Mouse (Mus musculus): Measurements from ENCODE around the gene a. TPM values are rescaled to one million over a fixed set of nuclear protein-coding genes. Genes with fewer than 3 reads are reported as not detected.

a gene
- 0.99 and 1.3 TPM in 2 replicates for polyA plus RNA-seq (2014; fragmentation: Nextera tagmentation; extraction: Ambion mirVana)

DNA sequence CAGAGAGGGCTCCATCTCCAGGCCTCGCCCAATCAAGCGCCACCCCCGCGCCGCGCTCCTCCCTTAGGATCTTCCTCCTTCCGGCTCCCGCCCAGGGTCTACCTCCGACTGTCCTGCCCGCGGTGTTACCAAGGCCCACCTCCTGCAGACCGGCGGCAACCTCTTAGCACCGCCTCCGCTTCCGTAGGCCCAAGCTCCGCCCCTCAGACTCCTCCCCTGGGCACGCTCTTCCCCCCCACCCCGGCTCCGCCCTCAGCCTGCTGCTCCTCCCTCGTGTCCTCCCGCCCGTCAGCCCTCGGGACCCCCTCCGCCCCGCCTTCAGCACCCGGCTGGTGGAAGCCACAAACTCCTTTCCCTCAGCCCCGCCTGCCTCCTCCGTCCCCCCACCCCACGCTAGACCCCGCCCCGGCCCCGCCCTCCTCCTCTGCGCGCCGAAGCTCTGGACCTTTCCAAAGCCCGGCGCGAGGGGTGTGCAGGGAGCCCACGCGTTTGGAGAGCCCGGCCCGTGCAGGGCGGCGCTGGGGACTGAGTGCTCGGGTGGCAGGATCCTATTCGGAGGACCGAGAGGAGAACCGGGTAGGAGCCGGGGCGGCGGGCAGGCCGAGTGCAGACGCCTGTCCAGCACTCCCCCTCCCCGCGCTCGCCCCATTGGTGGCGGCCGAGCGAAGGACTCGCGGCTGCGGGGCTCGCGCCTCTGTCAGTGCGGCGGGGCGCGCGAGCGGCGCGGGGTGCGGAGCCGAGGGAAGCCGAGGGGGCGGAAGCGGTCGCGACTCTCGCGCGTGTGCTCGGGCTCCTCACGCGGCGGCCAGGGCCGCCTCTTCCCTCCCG, at the start of gene a, which contains the start of gene Raly:
TSS of gene a (plus strand) at position 747 of the 828 bp plus-strand sequence.
TSS of gene Raly (plus strand) at position 441 of the 828 bp plus-strand sequence.
- WGBS, result under 1% methylated on average over 49 of the region's 89 CpGs
- peak; percentile 99 for DNase-seq (ENCODE audit: low spot score)
- Histone ChIP-seq H3K27me3 (ENCODE audit: control insufficient read depth, insufficient read depth, low read length) (no peaks in the 10 kb centered on the region), H3K27ac (ENCODE audit: low read depth, low read length) (peak within 1 kb of the TSS; percentile 91), H3K4me3 (ENCODE audit: low read depth, low read length) (peak within 1 kb of the TSS; percentile 79), H3K9ac (ENCODE audit: low read depth, low read length) (peak within 1 kb of the TSS; percentile 90), H3K9me3 (ENCODE audit: control insufficient read depth, low read length) (no peaks in the 10 kb centered on the region), H3K4me1 (replicated peaks; ENCODE audit: control insufficient read depth, insufficient read depth, low read length) (peaks cover 6% of the 10 kb centered on the region), H3K36me3 (ENCODE audit: control insufficient read depth, insufficient read depth, low read length) (no peaks in the 10 kb centered on the region), H3K4me2 (replicated peaks; ENCODE audit: low read depth, low read length) (peak within 1 kb of the TSS; percentile 74)
- peak; percentile 97 for ATAC-seq (ENCODE audit: low FRiP score)

DNA sequence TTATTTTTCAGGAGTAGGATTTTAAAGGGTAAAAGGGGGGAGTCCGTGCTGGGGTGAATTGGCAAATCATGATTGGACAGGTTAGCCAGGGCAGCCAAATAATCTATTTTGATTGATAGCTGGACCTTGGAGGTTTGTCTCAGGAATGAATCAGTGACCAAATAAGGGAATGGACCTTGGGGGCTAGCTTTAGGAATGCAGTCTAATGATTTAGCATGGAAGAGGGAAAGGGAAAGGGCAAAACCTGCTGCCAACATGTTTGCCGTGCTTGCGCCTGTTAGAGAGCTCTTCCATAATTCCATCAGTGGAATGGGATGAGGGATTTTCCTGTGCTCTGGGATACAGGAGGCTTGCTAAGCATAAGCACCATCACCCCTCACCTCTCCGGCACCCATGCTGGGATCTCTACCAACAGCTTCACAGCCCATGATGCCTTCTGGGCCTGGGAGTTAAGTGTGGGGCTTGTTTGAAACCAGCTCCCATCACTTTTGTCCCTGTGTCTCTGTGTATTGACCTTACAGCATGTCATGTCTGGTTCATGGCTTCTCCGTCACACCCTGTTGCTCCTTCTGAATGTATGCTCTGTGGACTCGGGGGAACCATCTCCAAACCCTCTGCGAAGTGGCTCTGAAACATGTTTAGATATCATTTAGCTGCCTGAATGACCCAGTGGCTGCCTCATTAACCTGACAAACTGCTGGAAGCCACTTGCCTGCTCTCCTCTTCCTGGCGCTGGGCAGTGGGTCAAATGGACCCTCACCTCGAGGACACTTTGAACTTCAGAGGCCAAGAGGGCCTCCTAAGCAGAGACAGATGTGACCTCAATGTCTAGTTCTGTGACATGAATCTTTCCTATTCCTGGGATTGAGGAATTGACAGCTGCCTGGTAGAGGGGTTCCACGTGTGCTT, 48.0 kb upstream of the a start:
- H3K4me2 ChIP-seq (replicated peaks; ENCODE audit: low read depth, low read length), result no peak overlapping the region
- no peak overlapping the region for H3K9ac ChIP-seq (ENCODE audit: low read depth, low read length)
- ATAC-seq (ENCODE audit: low FRiP score) (no peak), DNase-seq (ENCODE audit: low spot score) (no peak)
- H3K27me3 ChIP-seq (ENCODE audit: control insufficient read depth, insufficient read depth, low read length), result no peaks in the 10 kb centered on the region
- H3K4me1 ChIP-seq (replicated peaks; ENCODE audit: control insufficient read depth, insufficient read depth, low read length), result no peaks in the 10 kb centered on the region
- H3K36me3 ChIP-seq (ENCODE audit: control insufficient read depth, insufficient read depth, low read length), result no peaks in the 10 kb centered on the region
- H3K4me3 ChIP-seq (ENCODE audit: low read depth, low read length), result no peak overlapping the region
- H3K27ac ChIP-seq (ENCODE audit: low read depth, low read length), result no peak overlapping the region
- H3K9me3 ChIP-seq (ENCODE audit: control insufficient read depth, low read length), result no peaks in the 10 kb centered on the region
- WGBS, result 66% methylated on average over 10 of the region's 10 CpGs

DNA sequence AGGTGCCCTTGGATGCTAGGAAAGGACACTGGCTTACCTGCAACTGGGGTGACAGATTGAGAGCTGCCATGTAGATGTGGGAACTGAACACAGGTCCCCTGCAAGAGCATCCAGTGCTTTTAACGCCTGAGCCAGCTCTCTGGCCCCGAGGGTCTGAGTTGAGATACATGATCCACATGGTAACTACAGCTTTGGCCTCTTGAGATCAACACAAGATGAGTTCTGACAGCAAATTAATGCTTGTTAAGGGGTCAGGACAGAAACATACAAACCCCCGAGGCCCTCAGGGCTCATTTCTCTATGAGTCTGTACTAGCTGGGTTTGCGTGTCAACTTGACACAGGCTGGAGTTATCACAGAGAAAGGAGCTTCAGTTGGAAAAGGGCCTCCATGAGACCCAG, 47.3 kb upstream of the a start:
- ATAC-seq (ENCODE audit: low FRiP score) (no peak), DNase-seq (ENCODE audit: low spot score) (no peak)

DNA sequence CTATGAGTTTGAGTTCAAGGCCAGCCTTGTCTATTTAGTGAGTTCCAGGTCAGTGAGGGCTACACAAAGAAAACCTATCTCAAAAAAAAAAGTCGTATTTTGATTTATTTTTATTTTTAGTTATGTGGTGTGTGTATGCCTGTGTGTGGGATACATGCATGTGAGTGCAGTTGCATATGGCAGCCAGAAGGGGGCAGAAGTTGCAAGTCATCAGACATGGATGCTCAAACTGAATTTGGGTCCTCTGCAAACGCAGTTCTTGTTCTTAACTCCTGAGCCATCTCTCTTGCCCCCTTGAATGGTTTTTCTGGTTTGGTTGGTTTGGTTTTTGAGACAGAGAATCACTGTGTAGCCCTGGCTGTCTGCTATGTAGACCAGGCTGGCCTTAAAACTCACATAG, 42.8 kb upstream of the a start:
- no peaks in the 10 kb centered on the region for H3K36me3 ChIP-seq (ENCODE audit: control insufficient read depth, insufficient read depth, low read length)
- no peak overlapping the region for H3K9ac ChIP-seq (ENCODE audit: low read depth, low read length)
- ATAC-seq (ENCODE audit: low FRiP score) (no peak), DNase-seq (ENCODE audit: low spot score) (no peak)
- H3K27ac ChIP-seq (ENCODE audit: low read depth, low read length), result no peak overlapping the region
- no peaks in the 10 kb centered on the region for H3K27me3 ChIP-seq (ENCODE audit: control insufficient read depth, insufficient read depth, low read length)
- no peaks in the 10 kb centered on the region for H3K4me1 ChIP-seq (replicated peaks; ENCODE audit: control insufficient read depth, insufficient read depth, low read length)
- no peak overlapping the region for H3K4me2 ChIP-seq (replicated peaks; ENCODE audit: low read depth, low read length)
- WGBS, result 86% methylated on average over 2 of the region's 2 CpGs
- no peak overlapping the region for H3K4me3 ChIP-seq (ENCODE audit: low read depth, low read length)
- no peaks in the 10 kb centered on the region for H3K9me3 ChIP-seq (ENCODE audit: control insufficient read depth, low read length)

More for the DNA sequence above, 47.3 kb upstream of the a start:
- H3K36me3 ChIP-seq (ENCODE audit: control insufficient read depth, insufficient read depth, low read length), result no peaks in the 10 kb centered on the region
- no peaks in the 10 kb centered on the region for H3K4me1 ChIP-seq (replicated peaks; ENCODE audit: control insufficient read depth, insufficient read depth, low read length)
- H3K9ac ChIP-seq (ENCODE audit: low read depth, low read length), result no peak overlapping the region
- H3K27me3 ChIP-seq (ENCODE audit: control insufficient read depth, insufficient read depth, low read length), result no peaks in the 10 kb centered on the region
- 59% methylated on average over 4 of the region's 4 CpGs for WGBS
- no peak overlapping the region for H3K4me2 ChIP-seq (replicated peaks; ENCODE audit: low read depth, low read length)
- no peak overlapping the region for H3K27ac ChIP-seq (ENCODE audit: low read depth, low read length)
- no peak overlapping the region for H3K4me3 ChIP-seq (ENCODE audit: low read depth, low read length)
- H3K9me3 ChIP-seq (ENCODE audit: control insufficient read depth, low read length), result no peaks in the 10 kb centered on the region

DNA sequence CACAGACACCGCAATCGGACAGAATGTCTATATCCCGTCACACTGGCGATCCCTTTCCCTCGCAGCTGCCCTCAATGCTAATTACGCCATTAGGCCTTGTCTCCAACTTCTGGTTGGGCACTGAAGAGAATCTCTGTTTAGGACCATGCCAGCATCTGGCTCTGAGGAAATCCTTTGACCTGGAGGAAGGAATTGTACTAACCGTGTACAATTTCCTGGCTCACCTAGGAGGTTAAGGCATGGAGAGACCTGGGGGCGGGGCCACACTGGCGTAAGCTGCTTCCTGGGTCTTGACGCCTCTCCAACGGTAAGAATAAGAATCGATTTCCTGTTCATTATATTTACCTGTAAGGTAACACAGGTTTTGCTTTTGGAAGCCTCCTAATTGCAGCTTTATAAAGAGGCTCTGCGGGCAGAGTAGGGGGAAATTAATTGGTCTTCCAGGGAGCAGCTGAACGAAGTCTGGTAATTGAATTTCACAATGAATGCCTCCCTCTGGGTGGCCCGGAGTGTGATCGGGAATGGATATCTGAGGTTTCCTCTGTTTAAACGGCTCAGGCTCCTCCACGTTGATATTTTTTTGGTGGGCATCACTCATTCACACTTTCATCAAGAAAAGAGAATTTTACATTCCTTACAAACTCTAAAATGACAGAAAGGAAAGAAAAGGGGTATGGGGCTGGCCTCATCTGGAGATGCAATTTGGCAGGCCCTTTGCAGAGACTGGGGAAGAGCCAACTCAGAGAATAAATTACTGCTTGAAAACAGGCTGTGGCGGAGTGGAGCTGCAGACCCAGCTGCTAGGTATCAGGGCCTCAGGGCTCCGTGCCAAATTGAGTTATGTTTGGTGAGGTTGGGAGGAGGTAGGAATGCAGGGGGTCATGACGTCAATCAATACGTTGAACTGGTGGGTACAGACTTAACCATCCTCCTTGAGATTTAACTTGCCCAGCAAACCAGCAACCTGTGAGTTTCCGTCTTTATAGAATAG, 41.9 kb upstream of the a start:
- WGBS, result 65% methylated on average over 23 of the region's 23 CpGs
- ATAC-seq (ENCODE audit: low FRiP score), result peak; percentile 51; the same call in 1 of the 2 replicates
- peak; percentile 40 for DNase-seq (ENCODE audit: low spot score)
- no peak overlapping the region for H3K4me2 ChIP-seq (replicated peaks; ENCODE audit: low read depth, low read length)
- H3K36me3 ChIP-seq (ENCODE audit: control insufficient read depth, insufficient read depth, low read length), result no peaks in the 10 kb centered on the region
- H3K27me3 ChIP-seq (ENCODE audit: control insufficient read depth, insufficient read depth, low read length), result no peaks in the 10 kb centered on the region
- H3K27ac ChIP-seq (ENCODE audit: low read depth, low read length), result peak overlapping the region; percentile 20; the same call in 1 of the 2 replicates
- H3K9ac ChIP-seq (ENCODE audit: low read depth, low read length), result no peak overlapping the region
- no peaks in the 10 kb centered on the region for H3K4me1 ChIP-seq (replicated peaks; ENCODE audit: control insufficient read depth, insufficient read depth, low read length)
- no peak overlapping the region for H3K4me3 ChIP-seq (ENCODE audit: low read depth, low read length)
- no peaks in the 10 kb centered on the region for H3K9me3 ChIP-seq (ENCODE audit: control insufficient read depth, low read length)

DNA sequence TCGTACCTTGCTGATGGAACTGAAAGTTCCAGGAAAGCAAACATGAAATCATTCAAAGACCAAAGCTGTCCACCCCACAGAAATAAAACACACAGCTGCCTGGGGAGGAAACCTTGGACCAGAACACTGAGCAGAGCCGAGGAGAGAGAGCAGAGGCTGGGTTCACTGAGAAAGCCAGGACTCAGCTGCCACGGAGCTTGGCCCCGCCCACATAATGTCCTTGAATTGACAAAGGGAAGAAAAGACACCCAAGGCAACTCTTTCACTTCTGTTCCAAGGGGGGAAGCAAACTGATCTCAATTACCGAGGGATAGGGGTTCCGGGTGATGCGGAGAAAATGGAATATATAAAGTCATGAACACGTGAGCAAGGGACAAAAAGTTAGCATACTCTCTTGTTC, 39.3 kb upstream of the a start:
- Histone ChIP-seq H3K27ac (ENCODE audit: low read depth, low read length) (no peak overlapping the region), H3K4me2 (replicated peaks; ENCODE audit: low read depth, low read length) (no peak overlapping the region), H3K36me3 (ENCODE audit: control insufficient read depth, insufficient read depth, low read length) (no peaks in the 10 kb centered on the region), H3K27me3 (ENCODE audit: control insufficient read depth, insufficient read depth, low read length) (no peaks in the 10 kb centered on the region), H3K9ac (ENCODE audit: low read depth, low read length) (no peak overlapping the region), H3K9me3 (ENCODE audit: control insufficient read depth, low read length) (no peaks in the 10 kb centered on the region), H3K4me3 (ENCODE audit: low read depth, low read length) (no peak overlapping the region), H3K4me1 (replicated peaks; ENCODE audit: control insufficient read depth, insufficient read depth, low read length) (no peaks in the 10 kb centered on the region)
- DNase-seq (ENCODE audit: low spot score) (peak; percentile 20), ATAC-seq (ENCODE audit: low FRiP score) (no peak)
- 56% methylated on average over 8 of the region's 8 CpGs for WGBS

DNA sequence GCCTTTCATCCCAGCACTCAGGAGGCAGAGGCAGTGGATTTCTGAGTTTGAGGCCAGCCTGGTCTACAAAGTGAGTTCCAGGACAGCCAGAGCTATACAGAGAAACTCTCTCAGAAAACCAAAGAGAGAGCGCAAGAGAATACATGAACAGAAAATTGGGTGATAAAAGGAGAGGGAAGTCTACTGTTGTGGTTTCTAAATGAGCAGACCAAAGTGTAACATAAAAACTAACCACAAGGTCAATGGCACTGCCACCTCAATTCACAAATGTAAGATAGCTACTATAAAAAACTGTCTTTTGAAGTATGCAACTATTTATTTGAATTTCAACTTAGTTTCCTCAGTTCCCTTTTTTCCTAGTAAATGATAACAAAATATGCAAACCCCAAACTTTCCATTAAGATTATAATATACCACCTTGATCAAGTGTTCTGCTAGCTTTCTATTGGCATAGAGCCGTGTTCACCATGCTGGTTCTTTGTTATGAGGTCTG, 37.1 kb upstream of the a start:
- Histone ChIP-seq H3K4me2 (replicated peaks; ENCODE audit: low read depth, low read length) (no peak overlapping the region), H3K27me3 (ENCODE audit: control insufficient read depth, insufficient read depth, low read length) (no peaks in the 10 kb centered on the region), H3K36me3 (ENCODE audit: control insufficient read depth, insufficient read depth, low read length) (no peaks in the 10 kb centered on the region), H3K4me3 (ENCODE audit: low read depth, low read length) (no peak overlapping the region), H3K27ac (ENCODE audit: low read depth, low read length) (no peak overlapping the region), H3K9me3 (ENCODE audit: control insufficient read depth, low read length) (no peaks in the 10 kb centered on the region), H3K4me1 (replicated peaks; ENCODE audit: control insufficient read depth, insufficient read depth, low read length) (no peaks in the 10 kb centered on the region), H3K9ac (ENCODE audit: low read depth, low read length) (no peak overlapping the region)
- DNase-seq (ENCODE audit: low spot score) (no peak), ATAC-seq (ENCODE audit: low FRiP score) (no peak)
- WGBS, result 90% methylated on average over 2 of the region's 2 CpGs

DNA sequence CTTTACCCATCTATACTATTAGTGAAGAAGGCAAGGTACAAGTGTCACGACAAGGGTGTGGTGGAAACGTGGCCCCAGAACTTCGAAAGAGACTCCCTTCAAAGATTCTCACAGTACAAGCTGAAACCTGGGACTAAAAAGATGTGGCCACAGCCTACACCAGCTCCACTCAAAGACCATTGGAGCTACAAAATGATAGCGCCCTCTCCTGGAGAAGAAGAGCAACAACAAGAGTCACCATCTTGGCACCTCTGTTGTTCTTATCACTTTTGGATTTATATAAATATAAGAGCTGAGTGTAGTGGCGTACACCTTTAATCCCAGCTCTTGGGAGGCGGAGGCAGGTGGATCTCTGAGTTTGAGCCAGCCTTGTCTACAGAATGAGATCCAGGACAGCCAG, 35.4 kb upstream of the a start:
- no peaks in the 10 kb centered on the region for H3K9me3 ChIP-seq (ENCODE audit: control insufficient read depth, low read length)
- 56% methylated on average over 6 of the region's 6 CpGs for WGBS
- H3K36me3 ChIP-seq (ENCODE audit: control insufficient read depth, insufficient read depth, low read length), result no peaks in the 10 kb centered on the region
- H3K4me3 ChIP-seq (ENCODE audit: low read depth, low read length), result no peak overlapping the region
- no peak overlapping the region for H3K27ac ChIP-seq (ENCODE audit: low read depth, low read length)
- H3K27me3 ChIP-seq (ENCODE audit: control insufficient read depth, insufficient read depth, low read length), result no peaks in the 10 kb centered on the region
- H3K4me2 ChIP-seq (replicated peaks; ENCODE audit: low read depth, low read length), result no peak overlapping the region
- H3K9ac ChIP-seq (ENCODE audit: low read depth, low read length), result no peak overlapping the region
- no peaks in the 10 kb centered on the region for H3K4me1 ChIP-seq (replicated peaks; ENCODE audit: control insufficient read depth, insufficient read depth, low read length)
- no peak for DNase-seq (ENCODE audit: low spot score)
- no peak for ATAC-seq (ENCODE audit: low FRiP score)
